Mouse (Mus musculus): Measurements from ENCODE around the gene Hvcn1.

Hvcn1 gene

GRCm38 (mm10) chr5:122201904-122202303 lies 4.7 kb upstream of the Hvcn1 start:
- 90% methylated on average over 6 of the region's 6 CpGs for WGBS

- WGBS = 68% methylated on average over 2 of the region's 2 CpGs
These were observed 2.4 kb upstream of the Hvcn1 start for GRCm38 (mm10) chr5:122204180-122204579.

GRCm38 (mm10) chr5:122208909-122209308 lies 2.3 kb downstream of the Hvcn1 start:
- 67% methylated on average over 6 of the region's 6 CpGs for WGBS

GRCm38 (mm10) chr5:122209591-122210368 lies 3.2 kb downstream of the Hvcn1 start:
- WGBS = 25% methylated on average over 21 of the region's 21 CpGs

- WGBS = 77% methylated on average over 8 of the region's 8 CpGs
These were observed 4.3 kb downstream of the Hvcn1 start for GRCm38 (mm10) chr5:122210890-122211289.

- 74% methylated on average over 8 of the region's 8 CpGs for WGBS
These were observed 5.5 kb downstream of the Hvcn1 start for GRCm38 (mm10) chr5:122212125-122212524.

GRCm38 (mm10) chr5:122212820-122213219 lies 6.2 kb downstream of the Hvcn1 start:
- WGBS = 97% methylated on average over 1 of the region's 1 CpGs

GRCm38 (mm10) chr5:122213861-122214260 lies 7.3 kb downstream of the Hvcn1 start:
- 93% methylated on average over 6 of the region's 6 CpGs for WGBS

GRCm38 (mm10) chr5:122217636-122218035 lies 11.0 kb downstream of the Hvcn1 start:
- WGBS = 86% methylated on average over 6 of the region's 6 CpGs

GRCm38 (mm10) chr5:122218109-122218905 lies 11.7 kb downstream of the Hvcn1 start:
- WGBS = 89% methylated on average over 12 of the region's 12 CpGs

GRCm38 (mm10) chr5:122218928-122219327 lies 12.3 kb downstream of the Hvcn1 start:
- WGBS = 78% methylated on average over 7 of the region's 7 CpGs

- 67% methylated on average over 18 of the region's 18 CpGs for WGBS
These were observed 13.3 kb downstream of the Hvcn1 start for GRCm38 (mm10) chr5:122219655-122220629.

GRCm38 (mm10) chr5:122221085-122221484 lies 14.5 kb downstream of the Hvcn1 start:
- WGBS = 95% methylated on average over 4 of the region's 4 CpGs

- WGBS = 96% methylated on average over 2 of the region's 2 CpGs
These were observed 17.7 kb downstream of the Hvcn1 start for GRCm38 (mm10) chr5:122224291-122224690.

GRCm38 (mm10) chr5:122228271-122228765 lies 21.7 kb downstream of the Hvcn1 start:
- 62% methylated on average over 3 of the region's 3 CpGs for WGBS

- 61% methylated on average over 4 of the region's 4 CpGs for WGBS
These were observed 22.2 kb downstream of the Hvcn1 start for GRCm38 (mm10) chr5:122228772-122229171.

GRCm38 (mm10) chr5:122230816-122231215 lies 24.2 kb downstream of the Hvcn1 start:
- WGBS = 92% methylated on average over 4 of the region's 4 CpGs

GRCm38 (mm10) chr5:122231431-122231830 lies 24.8 kb downstream of the Hvcn1 start:
- 83% methylated on average over 6 of the region's 6 CpGs for WGBS

GRCm38 (mm10) chr5:122232004-122232403 lies 25.4 kb downstream of the Hvcn1 start:
- 78% methylated on average over 5 of the region's 5 CpGs for WGBS

GRCm38 (mm10) chr5:122233077-122233581 lies 26.5 kb downstream of the Hvcn1 start:
- 84% methylated on average over 14 of the region's 14 CpGs for WGBS

GRCm38 (mm10) chr5:122233695-122234094 lies 27.1 kb downstream of the Hvcn1 start:
- 75% methylated on average over 12 of the region's 12 CpGs for WGBS

All from cerebral cortex, adult 2 months (tissue).